Mouse (Mus musculus): ENCODE results near the gene Gm21936.
"Not testable (repeated sequence)": the region's sequence is repeated elsewhere in the genome, so short reads cannot be mapped to it uniquely, and the experiment has no call there.

Gene Gm21936

GRCm38 (mm10) chr12:87795212-87795611 lies at the start of gene Gm21936:
Gene Gm21936 (plus strand): TSS chr12:87795512.
- DNase-seq (ENCODE audit: low spot score in 2 of 2): not testable (repeated sequence)

GRCm38 (mm10) chr12:87775655-87776054 lies 19.7 kb upstream of the Gm21936 start, which contains the start of gene Gm21319:
Gene Gm21319 (minus strand): TSS chr12:87775755.
- DNase-seq (ENCODE audit: low spot score in 2 of 2): not testable (repeated sequence)

DNA sequence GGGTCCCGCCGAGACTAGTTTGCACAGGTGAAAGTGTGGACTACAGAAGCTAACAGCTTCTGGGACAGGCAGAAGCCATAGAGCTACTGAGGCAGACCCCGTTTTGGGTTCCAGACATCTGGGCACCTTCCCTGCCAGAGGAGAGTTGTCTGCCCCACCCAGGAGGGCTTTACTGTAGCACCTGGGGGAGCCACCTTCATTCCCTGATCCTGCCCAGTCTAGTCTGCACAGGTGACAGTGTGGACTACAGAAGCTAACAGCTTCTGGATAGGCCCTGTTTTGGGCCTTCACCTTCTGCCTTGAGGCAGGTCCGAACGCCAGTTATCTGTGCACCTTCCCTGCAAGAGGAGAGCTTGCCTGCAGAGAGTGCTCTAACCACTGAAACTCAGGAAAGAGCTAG lies 2.7 kb downstream of the Gm21936 start:
- DNase-seq (ENCODE audit: low spot score in 2 of 2): not testable (repeated sequence)

- not testable (repeated sequence) for DNase-seq (ENCODE audit: low spot score in 2 of 2)
These were observed 21.0 kb downstream of the Gm21936 start, which contains the start of gene BB287469 for GRCm38 (mm10) chr12:87816277-87816676. Gene BB287469 (plus strand): TSS chr12:87816577.

DNA sequence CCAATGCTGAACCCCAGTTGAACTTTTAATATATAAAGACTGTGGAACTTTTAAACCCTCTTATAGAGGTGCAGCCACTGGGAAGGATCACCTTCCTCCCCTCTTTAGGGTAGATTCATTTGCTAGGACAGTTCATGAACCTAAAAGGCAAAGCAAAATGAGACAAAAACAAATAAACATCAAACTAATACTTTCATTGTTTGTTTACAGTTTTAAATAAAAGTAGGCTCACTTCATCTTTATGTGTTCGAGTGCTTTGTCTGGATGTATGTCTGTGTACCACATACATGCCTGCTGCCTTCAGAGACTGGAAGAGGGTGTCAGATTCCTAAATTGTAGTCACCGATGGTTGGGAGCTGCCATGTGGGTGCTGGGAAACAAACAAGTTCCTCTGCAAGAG lies 46.9 kb downstream of the Gm21936 start, which contains the start of gene Gm2001:
Gene Gm2001 (minus strand): TSS at position 101 of the 400 bp plus-strand sequence.
- DNase-seq (ENCODE audit: low spot score in 2 of 2): not testable (repeated sequence)

All from frontal cortex, postnatal 10 days (tissue).